Mouse (Mus musculus): ENCODE data around the gene Lin7a.

Lin7a gene

GRCm38 (mm10) chr10:107323865-107324264 lies 52.4 kb downstream of the Lin7a start:
- no peak for DNase-seq (ENCODE audit: low spot score)

DNA sequence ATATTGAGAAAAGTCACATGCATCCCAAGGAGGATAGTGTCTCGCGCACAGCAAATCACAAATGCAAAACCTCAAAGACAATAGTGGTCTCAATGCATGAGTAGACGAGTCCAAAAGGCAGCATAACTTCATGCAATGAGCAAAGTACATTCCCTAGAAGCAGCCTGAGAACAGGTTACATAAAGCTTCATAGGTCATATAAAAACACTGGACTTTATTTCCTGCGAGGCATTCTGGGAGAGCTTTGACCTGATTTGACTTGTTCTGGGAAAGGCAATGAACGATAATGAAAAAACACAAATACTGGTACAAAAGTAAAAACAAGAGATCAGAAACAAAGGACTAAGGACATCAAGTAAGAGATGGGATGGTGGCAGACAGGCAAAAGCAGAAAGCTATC lies 54.1 kb downstream of the Lin7a start:
- no peak for DNase-seq (ENCODE audit: low spot score)

- no peak for DNase-seq (ENCODE audit: low spot score)
Measured at GRCm38 (mm10) chr10:107339524-107339923, 68.0 kb downstream of the Lin7a start.

DNA sequence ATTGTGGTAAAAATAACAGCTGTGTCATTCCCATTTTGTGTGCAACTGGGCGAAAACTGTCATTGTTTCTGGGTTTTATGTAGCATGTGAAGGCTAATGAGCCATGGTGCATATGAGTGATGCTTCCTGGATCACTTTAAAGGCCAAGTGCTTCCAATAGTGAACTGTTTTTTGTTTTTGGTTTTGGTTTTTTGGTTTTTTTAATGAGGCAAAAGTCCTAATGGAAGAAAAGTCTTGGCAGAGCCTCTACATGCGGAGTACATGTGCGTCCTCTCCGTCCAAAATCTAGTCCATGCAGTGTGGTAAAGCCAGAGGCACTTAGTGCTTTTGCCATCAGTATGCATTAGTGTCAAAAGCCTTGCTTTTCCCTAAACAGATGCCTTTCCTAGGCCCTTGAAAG lies 69.7 kb downstream of the Lin7a start:
- DNase-seq (ENCODE audit: low spot score): no peak

DNA sequence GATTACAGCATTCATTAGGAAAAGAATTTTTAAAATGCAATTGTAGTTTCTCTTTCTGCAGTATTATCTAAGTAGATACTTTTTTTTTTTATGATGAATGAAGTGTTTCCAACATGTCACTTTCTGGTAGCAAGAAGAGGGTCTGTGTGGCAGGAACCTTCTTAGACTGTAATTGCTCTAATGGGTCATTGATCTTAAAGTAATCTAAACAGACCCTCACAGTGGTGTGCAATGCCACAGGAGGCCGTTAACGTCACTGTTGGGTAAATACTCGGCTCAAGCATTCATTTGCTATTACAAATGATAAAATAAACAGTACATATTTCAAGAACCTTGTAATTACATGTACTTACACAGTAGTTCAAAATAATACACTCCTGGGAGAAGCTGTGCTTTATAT lies 72.7 kb downstream of the Lin7a start:
- DNase-seq (ENCODE audit: low spot score): no peak

DNA sequence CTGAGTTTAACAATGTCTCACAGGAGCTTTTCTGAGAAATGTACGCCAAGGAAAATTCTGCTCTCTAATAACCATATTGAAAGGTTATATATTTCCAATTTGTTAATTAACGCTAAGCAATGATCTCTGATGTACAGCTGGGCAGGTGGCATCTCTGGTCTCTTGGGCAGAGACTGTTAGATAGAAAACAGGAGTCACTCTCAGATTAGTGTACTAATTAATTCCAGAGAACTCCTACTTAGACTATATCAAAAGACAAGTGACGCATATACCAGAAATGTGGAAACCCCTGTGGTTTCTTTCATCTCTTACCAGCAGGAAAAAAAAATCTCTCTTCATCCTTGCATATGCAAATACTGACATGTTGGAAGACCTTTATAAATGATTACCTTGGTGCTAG lies 76.4 kb downstream of the Lin7a start:
- DNase-seq (ENCODE audit: low spot score): no peak

DNA sequence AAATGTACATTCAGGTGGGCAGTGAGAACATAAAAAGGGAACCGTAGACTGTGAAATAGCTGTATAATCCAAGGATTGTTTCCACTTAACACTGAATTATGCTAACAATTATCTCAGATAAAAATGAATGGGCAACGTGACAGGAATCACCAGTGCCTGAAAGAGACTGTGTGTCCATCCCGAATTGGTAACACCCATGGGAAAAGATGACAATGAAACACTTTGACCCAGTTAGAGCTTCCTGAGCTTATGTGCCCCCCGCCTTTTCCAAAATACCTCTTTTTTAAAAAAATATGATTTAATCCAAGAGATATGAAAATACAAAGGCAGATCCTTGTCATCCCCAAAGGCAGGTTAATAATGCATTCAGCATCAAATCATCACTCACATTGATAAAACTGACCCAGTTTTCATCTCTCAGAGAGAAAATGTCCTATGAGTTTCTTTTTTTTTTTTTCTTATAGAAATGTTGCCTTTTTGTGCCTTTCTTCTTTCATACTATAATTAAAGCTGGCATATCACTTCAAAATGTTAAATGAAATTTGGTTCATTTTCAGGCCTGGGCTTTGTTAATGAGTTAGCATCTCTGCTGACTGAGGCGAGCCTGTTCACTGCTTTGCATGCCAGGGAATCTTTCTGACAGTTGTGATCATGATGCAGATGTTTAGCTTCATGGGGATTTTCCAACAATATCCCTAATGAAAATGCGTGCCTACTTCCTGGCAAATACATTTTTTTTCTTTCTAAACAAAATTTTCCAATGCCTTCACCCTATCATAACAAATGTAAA lies 80.4 kb downstream of the Lin7a start:
- DNase-seq (ENCODE audit: low spot score): no peak

DNA sequence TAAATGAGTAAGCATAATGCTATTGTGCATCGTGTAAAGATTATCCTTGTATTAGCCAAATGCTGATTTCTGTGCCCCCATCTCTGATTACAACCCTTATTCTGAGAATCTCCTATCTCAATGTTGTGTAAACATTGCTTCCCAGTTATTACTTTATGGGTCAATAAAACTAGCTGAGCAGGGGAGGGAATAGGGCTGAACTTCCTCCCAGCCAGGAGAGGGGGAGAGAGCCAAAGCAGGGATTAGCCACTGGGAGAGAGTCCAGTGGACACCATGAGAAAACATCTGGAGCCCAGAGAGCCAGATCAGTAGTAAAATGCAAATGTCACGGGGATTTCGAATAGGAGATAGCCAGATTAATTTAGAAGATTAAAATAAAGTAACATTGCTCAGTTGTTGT lies 82.0 kb downstream of the Lin7a start:
- no peak for DNase-seq (ENCODE audit: low spot score)

GRCm38 (mm10) chr10:107358443-107359040 lies 87.1 kb downstream of the Lin7a start:
- no peak for DNase-seq (ENCODE audit: low spot score)

GRCm38 (mm10) chr10:107359296-107359695 lies 87.8 kb downstream of the Lin7a start:
- DNase-seq (ENCODE audit: low spot score): no peak

- no peak for DNase-seq (ENCODE audit: low spot score)
Measured at GRCm38 (mm10) chr10:107361546-107361945, 90.1 kb downstream of the Lin7a start.

GRCm38 (mm10) chr10:107362026-107362425 lies 90.5 kb downstream of the Lin7a start:
- DNase-seq (ENCODE audit: low spot score): no peak

GRCm38 (mm10) chr10:107363049-107363816 lies 91.7 kb downstream of the Lin7a start:
- no peak for DNase-seq (ENCODE audit: low spot score)

GRCm38 (mm10) chr10:107377218-107377617 lies 105.7 kb downstream of the Lin7a start:
- DNase-seq (ENCODE audit: low spot score): no peak

- DNase-seq (ENCODE audit: low spot score): no peak
Measured at GRCm38 (mm10) chr10:107381143-107381746, 109.8 kb downstream of the Lin7a start.

DNA sequence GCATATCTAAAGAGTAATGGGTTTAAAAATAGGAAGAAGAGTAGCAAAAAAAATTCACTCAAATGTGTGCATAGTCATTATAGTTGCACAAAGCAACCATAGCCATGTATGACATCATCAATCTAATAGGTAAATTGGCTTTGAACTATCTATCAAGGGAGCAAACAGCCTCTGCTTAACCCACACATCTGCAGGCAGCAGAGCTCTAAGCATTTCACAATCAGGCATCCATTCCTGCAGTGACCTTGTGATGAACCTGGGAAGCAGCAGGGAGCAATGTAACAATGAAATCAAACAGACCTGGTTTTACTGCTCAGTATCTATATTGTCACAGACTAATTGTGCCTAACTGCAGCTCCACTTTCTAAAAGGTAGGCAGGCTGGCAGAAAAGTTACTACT lies 112.3 kb downstream of the Lin7a start:
- DNase-seq (ENCODE audit: low spot score): no peak

GRCm38 (mm10) chr10:107389505-107389904 lies 118.0 kb downstream of the Lin7a start:
- DNase-seq (ENCODE audit: low spot score): no peak

DNA sequence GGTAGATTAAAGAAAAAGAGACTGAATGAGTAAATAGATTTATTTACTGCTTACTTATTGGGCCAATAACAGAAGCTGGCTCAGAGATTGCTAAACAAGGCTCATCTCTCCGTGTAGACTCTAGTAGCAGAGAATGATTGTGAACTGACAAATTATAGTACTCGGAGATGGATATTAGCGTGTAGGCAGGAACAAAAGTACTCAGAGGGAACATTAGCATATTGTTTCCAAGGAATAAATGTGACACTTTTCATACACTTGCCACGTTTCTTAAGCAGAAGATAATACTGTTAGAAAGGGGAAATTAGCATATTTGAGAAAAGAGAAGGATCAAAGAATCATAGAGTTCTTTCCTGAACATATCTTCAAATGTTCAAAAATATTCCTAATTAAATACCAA lies 133.9 kb downstream of the Lin7a start:
- DNase-seq (ENCODE audit: low spot score): no peak

GRCm38 (mm10) chr10:107418306-107418705 lies 146.8 kb downstream of the Lin7a start:
- DNase-seq (ENCODE audit: low spot score): no peak

- no peak for DNase-seq (ENCODE audit: low spot score)
Measured at GRCm38 (mm10) chr10:107436967-107437366, 165.5 kb downstream of the Lin7a start.

- no peak for DNase-seq (ENCODE audit: low spot score)
Measured at GRCm38 (mm10) chr10:107442781-107443180, 171.3 kb downstream of the Lin7a start.

DNA sequence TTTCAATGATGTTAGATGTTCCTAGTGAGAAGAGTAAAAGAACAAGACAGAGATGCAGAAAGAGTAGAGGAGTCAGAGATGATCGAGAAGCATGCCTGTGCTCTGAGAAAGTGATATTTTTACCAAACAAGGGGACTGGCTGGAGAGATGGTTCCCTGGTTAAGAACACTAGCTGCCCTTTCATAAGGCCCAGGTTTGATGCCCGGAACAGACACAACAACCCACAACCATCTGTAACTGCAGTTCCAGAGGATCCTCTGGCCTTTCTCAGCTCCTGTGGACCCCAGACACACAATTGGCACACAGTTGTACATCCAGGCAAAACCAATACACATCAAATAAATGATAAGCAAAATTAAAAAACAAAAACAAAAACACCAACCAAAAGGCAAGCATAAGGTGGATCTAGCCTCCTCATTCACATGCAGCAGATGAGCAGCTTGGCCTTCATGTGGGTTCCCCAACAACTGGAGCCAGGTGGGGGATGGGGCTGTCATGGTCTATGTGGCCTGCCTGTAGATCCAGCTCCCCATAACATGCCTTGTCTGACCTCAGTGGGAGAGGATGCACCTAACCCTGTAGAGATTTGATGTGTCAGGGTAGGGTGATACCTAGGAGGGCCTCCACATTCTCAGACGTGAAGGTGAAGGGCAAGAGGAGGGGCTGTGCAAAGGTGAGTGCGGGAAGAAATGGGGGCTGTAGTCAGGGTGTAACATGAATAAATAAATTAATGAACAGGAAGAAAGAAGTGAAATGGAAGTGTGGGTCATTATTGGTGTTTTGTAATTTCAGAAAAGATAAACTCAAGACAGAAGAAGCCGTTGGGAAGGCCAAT lies 178.2 kb downstream of the Lin7a start:
- DNase-seq (ENCODE audit: low spot score): no peak

Data from ovary, postnatal 10 days (tissue).